Mouse (Mus musculus): ENCODE results near the gene Tcf20. TPM values are rescaled to one million over a fixed set of nuclear protein-coding genes. Genes with fewer than 3 reads are reported as not detected.
"Not testable (repeated sequence)": the region's sequence is repeated elsewhere in the genome, so short reads cannot be mapped to it uniquely, and the experiment has no call there.

Gene Tcf20
- total RNA-seq, 1 experiment from 2014 or later, result 103 TPM

GRCm38 (mm10) chr15:82898740-82899675, 88.7 kb downstream of the Tcf20 start:
- DNase-seq, result peak; percentile 41

GRCm38 (mm10) chr15:82898141-82898739, 89.4 kb downstream of the Tcf20 start:
- DNase-seq, result no peak

DNA sequence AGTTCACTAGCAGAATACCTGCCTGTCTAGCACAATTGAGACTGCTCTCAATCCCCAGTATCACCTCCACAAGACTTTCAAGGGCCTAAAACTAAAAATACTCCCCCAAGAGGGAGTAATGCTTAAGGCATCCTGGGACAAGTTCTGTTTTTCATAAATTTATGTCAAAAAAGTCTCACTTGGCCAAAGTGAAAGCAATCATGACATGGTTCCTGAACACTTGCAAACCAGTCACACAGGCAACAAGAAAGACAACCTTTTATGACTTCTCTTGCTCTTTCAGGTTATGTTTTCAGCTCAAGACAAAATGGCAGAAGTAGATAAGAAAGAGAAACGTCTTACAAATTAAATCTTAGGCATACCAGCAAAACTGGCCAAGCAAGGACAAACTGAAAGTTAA, 91.3 kb downstream of the Tcf20 start:
- DNase-seq, result no peak

DNA sequence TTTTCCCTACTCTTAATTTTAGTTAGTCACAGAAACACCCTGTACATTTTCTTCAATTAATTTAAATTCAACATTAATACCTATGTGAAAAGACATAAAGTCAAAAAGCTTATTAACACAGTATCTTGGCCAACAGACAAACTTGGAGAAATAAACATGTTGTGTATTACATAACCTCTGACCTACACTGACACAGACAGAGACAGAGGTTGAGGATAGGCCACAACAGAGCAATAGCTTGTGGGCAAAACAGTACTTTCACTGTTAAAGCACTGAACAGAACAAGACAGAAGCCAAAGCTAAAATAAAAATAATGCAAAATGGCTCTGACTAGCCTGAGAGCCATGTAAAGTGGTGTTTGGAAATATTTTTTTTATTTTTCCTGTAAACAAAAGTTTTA, 97.2 kb downstream of the Tcf20 start:
- DNase-seq, result no peak

- DNase-seq, result no peak
Observed at GRCm38 (mm10) chr15:82889426-82889825, 98.2 kb downstream of the Tcf20 start.

DNA sequence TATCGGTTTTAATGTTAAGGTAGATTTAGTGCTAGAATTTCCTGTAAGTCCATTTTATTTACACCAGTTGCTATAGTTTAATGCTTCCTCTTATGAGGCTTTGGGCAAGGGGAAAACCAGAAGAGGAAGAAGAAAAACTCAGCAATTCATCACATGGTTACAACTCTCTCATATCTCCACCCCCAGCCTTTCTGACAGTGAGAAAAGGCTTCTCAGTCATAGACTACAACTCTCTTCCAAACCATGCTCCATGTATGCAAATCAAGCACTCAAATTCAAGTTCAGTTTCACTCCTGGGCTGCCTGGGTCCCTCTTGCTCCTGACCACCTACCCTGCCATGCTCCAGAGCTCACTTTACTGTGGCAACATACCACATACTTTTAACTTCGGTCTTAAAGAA, 99.2 kb downstream of the Tcf20 start:
- no peak for DNase-seq

DNA sequence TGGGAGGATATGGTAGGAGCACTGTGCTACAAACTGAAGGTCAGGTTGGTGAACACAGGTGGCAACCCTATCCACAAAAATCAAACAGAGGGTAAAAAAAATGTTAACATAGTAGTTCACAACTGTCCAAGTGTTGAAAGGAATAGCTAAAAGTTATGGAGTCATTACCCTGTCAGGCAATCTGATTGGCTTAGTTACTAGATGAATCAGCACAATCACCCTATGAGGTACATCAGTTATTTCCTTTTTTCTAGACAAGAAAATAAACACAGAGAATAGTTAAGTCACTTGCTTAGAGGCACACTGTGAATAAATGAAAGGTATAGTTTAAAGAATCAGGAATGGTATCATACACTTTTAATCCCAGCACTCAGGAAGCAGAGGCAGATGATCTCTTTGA, 110.4 kb downstream of the Tcf20 start:
- DNase-seq, result no peak

DNA sequence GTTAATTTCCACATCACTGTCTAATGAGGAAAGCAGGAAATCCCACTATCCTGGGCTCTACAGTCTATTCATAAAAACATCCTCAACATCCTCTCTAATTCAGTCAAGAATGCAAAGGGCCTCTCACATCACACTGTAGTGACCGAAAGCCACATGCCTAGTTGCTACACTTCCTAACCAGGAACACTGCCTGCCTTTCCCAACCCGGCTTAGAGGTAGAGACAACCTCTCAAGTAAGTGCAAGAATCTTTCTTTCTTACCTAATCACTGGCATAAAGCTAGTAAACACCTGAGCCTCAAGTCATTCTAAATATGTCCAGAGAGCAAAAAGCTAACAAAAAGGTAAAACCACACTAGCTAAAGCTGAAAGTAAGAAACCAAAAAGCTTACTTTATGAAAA, 110.8 kb downstream of the Tcf20 start:
- DNase-seq, result no peak

DNA sequence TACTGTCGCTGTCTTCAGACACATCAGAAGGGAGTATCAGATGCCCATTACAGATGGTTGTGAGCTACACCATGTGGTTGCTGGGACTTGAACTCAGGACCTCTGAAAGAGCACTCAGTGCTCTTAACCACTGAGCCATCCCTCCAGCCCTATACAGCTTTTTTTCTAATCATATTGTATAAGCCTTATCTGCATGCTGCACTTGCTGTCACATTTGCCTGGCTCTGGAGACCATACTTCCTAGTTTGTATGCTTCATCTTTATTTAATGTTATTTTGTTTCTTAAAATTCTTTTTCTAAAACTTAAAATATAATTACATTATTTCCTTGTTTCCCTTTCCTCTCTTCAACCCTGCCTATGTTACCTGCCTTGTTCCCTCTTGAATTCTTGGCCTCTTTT, 115.6 kb downstream of the Tcf20 start:
- no peak for DNase-seq

GRCm38 (mm10) chr15:82866286-82866685, 121.4 kb downstream of the Tcf20 start:
- DNase-seq, result not testable (repeated sequence)

- no peak for DNase-seq
Observed at GRCm38 (mm10) chr15:82863674-82864073, 124.0 kb downstream of the Tcf20 start.

- DNase-seq, result peak; percentile 13
Observed at GRCm38 (mm10) chr15:82856652-82857378, 130.9 kb downstream of the Tcf20 start.

- DNase-seq, result no peak
Observed at GRCm38 (mm10) chr15:82856065-82856464, 131.6 kb downstream of the Tcf20 start.

DNA sequence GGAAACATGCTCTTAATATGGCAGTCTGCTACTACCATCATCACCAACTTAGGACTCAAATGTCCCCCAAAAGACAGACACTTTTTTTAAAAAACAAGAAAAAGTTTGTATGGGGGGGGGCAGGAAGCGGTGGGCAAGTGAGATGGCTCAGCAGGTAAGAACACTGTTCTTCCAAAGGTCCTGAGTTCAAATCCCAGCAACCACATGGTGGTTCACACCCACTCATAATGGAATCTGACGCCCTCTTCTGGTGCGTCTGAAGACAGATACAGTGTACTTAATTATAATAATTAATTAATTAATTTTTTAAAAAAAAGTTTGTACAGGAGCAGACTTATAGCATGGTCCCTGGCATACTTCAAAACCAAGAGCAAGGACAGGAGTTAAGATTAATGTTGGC, 148.5 kb downstream of the Tcf20 start:
- no peak for DNase-seq

- no peak for DNase-seq
Observed at GRCm38 (mm10) chr15:82829917-82830316, 157.8 kb downstream of the Tcf20 start.

DNA sequence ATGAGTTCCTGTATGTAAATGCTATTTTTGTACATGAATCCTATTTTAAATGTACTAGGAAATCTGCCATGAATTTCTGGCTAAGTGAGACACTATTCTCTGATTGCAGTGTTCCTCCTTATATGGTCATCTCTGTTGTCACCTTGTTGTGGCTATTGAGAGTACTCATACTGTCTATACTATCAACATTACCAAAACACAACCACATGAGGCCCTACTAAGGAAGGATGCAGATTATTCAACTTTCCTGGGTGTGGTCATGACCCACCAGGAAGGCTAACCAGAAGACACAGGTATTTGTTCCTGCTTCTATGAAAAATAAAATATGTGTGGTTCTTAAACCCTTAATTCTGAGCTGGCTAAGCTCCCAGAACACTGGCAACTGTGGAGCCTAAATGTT, 161.8 kb downstream of the Tcf20 start:
- no peak for DNase-seq

GRCm38 (mm10) chr15:82822347-82822746, 165.3 kb downstream of the Tcf20 start:
- DNase-seq, result no peak

GRCm38 (mm10) chr15:82821657-82822056, 166.0 kb downstream of the Tcf20 start:
- DNase-seq, result no peak

DNA sequence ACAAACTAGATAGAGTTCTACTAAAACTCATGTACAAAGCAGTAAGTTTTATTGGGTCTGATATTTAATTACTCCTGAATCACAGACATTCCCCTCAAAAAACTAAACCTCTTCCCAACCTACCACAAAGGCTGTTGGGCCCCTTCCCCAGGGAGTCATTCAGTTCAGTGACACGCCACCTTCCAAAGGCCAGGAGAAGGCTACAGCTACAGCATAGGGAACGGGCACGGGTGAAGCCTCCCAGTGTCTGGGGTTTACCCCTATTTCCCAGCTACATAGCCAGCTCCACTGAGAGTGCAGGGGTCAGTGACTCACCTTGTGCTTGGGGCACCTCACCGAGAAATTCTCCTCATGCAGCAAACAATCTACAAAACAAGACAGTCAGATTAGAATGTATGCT, 172.4 kb downstream of the Tcf20 start:
- DNase-seq, result no peak

DNA sequence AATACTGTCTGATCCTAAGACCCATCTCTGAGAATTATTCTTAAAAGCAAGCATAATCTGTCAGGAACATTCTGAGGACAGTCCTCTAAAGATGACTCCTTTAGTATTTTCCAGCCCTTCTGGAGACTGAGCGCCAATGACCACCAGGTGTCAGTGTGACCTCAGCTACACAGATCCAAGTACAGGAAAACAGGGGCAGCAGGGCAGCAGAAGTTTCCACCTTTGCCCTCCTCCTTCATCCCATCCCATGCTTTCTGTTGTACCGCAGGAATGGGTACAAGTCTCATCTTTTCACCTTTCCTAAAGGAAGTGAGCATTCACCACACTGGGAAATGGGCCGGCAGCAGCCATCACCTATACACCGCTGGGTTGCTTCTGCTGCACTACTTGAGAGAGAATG, 172.9 kb downstream of the Tcf20 start:
- peak; percentile 62 for DNase-seq

GRCm38 (mm10) chr15:82814321-82814720, 173.4 kb downstream of the Tcf20 start:
- no peak for DNase-seq

- no peak for DNase-seq
Observed at GRCm38 (mm10) chr15:82810556-82810955, 177.1 kb downstream of the Tcf20 start.

DNA sequence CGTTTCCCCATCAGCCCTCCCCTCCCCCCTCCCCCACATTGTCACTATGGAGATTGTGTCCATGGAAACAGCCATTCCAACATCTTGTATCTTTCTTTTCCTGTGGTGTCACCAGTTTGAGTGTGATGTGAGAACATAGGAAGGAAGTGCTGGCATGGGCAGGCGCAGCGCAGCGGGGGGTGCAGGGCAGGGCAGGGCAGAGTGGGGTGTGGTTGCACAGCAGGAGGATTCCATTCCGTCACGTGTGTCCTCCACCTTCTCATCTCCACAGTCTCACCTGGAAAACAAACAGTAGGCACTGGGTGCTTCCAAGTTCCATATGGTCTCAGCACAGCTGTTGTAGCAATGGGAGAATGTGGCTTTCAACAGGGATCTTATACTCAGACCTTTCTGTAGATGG, 178.2 kb downstream of the Tcf20 start:
- DNase-seq, result no peak
